Mouse (Mus musculus): ENCODE measurements around the gene Zscan12. TPM values are rescaled to one million over a fixed set of nuclear protein-coding genes. Genes with fewer than 3 reads are reported as not detected.

The Zscan12 gene
- polyA plus RNA-seq, 1 experiment from 2014 or later = 16.4 TPM

Small RNA genes lying within 50 kb of the gene (microRNA-seq; reads per million reads assigned to microRNA genes)
- gene Mir6942 = not detected

Other genes starting within 250 kb of the Zscan12 start
- gene Olfr263, start 233.2 kb upstream of the Zscan12 start, polyA plus RNA-seq (2015; fragmentation: Nextera tagmentation; extraction: Ambion mirVana) = not detected in 2 replicates
- not detected in 2 replicates for gene Olfr1368, start 217.0 kb upstream of the Zscan12 start, polyA plus RNA-seq (2015; fragmentation: Nextera tagmentation; extraction: Ambion mirVana)
- gene Trim27, start 183.4 kb upstream of the Zscan12 start, polyA plus RNA-seq (2015; fragmentation: Nextera tagmentation; extraction: Ambion mirVana) = 109 and 114 TPM in 2 replicates
- gene Gpx5, start 70.1 kb upstream of the Zscan12 start, polyA plus RNA-seq (2015; fragmentation: Nextera tagmentation; extraction: Ambion mirVana) = not detected in 2 replicates
- gene Gpx6, start 50.7 kb upstream of the Zscan12 start, polyA plus RNA-seq (2015; fragmentation: Nextera tagmentation; extraction: Ambion mirVana) = not detected in 2 replicates
- not detected in 2 replicates for gene Olfr1367, start 15.9 kb upstream of the Zscan12 start, polyA plus RNA-seq (2015; fragmentation: Nextera tagmentation; extraction: Ambion mirVana)
- 97.9 and 98.4 TPM in 2 replicates for gene Zkscan3, start 39.9 kb downstream of the Zscan12 start, polyA plus RNA-seq (2015; fragmentation: Nextera tagmentation; extraction: Ambion mirVana)
- 3.7 and 4.4 TPM in 2 replicates for gene Pgbd1, start 78.2 kb downstream of the Zscan12 start, polyA plus RNA-seq (2015; fragmentation: Nextera tagmentation; extraction: Ambion mirVana)
- gene Zscan26, start 90.9 kb downstream of the Zscan12 start, polyA plus RNA-seq (2015; fragmentation: Nextera tagmentation; extraction: Ambion mirVana) = 21.7 and 25.4 TPM in 2 replicates
- 2.9 and 3.5 TPM in 2 replicates for gene Nkapl, start 105.7 kb downstream of the Zscan12 start, polyA plus RNA-seq (2015; fragmentation: Nextera tagmentation; extraction: Ambion mirVana)
- 7.3 and 7.7 TPM in 2 replicates for gene Zkscan4, start 116.1 kb downstream of the Zscan12 start, polyA plus RNA-seq (2015; fragmentation: Nextera tagmentation; extraction: Ambion mirVana)
- not detected in 2 replicates for gene Gm10065, start 116.6 kb downstream of the Zscan12 start, polyA plus RNA-seq (2015; fragmentation: Nextera tagmentation; extraction: Ambion mirVana)
- 0.21 and 0.54 TPM in 2 replicates for gene AK157302, start 132.4 kb downstream of the Zscan12 start, polyA plus RNA-seq (2015; fragmentation: Nextera tagmentation; extraction: Ambion mirVana)
- gene Gm11273, start 138.6 kb downstream of the Zscan12 start, polyA plus RNA-seq (2015; fragmentation: Nextera tagmentation; extraction: Ambion mirVana) = 7.5 TPM in 2 replicates
- gene Zkscan8, start 168.3 kb downstream of the Zscan12 start, polyA plus RNA-seq (2015; fragmentation: Nextera tagmentation; extraction: Ambion mirVana) = 6.1 and 7.4 TPM in 2 replicates
- gene Olfr1366, start 180.0 kb downstream of the Zscan12 start, polyA plus RNA-seq (2015; fragmentation: Nextera tagmentation; extraction: Ambion mirVana) = 0.17 and 0.33 TPM in 2 replicates
- not detected in 2 replicates for gene Olfr1535, start 197.1 kb downstream of the Zscan12 start, polyA plus RNA-seq (2015; fragmentation: Nextera tagmentation; extraction: Ambion mirVana)
- not detected in 2 replicates for gene Olfr1364, start 218.9 kb downstream of the Zscan12 start, polyA plus RNA-seq (2015; fragmentation: Nextera tagmentation; extraction: Ambion mirVana)